Mouse (Mus musculus): Measurements from ENCODE around the gene Paqr3. TPM values are rescaled to one million over a fixed set of nuclear protein-coding genes. Genes with fewer than 3 reads are reported as not detected.

The Paqr3 gene
- 1 to 10 TPM; 1.5 to 1.7 TPM for polyA plus RNA-seq (2017; shearing (Covaris generic))

GRCm38 (mm10) chr5:97111207-97111910 lies at the start of gene Paqr3:
Gene Paqr3, minus strand, starts transcription at chr5:97111596.
- ATAC-seq, result peak; percentile 89

- no peak for ATAC-seq
These were observed 43.3 kb upstream of the Paqr3 start for GRCm38 (mm10) chr5:97154688-97155087.

- no peak for ATAC-seq
These were observed 23.9 kb upstream of the Paqr3 start for GRCm38 (mm10) chr5:97135331-97135730.

GRCm38 (mm10) chr5:97129589-97129988 lies 18.2 kb upstream of the Paqr3 start:
- no peak for ATAC-seq

GRCm38 (mm10) chr5:97128242-97129226 lies 17.1 kb upstream of the Paqr3 start:
- ATAC-seq, result peak; percentile 53

GRCm38 (mm10) chr5:97127284-97127683 lies 15.9 kb upstream of the Paqr3 start:
- ATAC-seq, result no peak

GRCm38 (mm10) chr5:97126005-97126404 lies 14.6 kb upstream of the Paqr3 start:
- no peak for ATAC-seq

GRCm38 (mm10) chr5:97125459-97125970 lies 14.1 kb upstream of the Paqr3 start:
- no peak for ATAC-seq

GRCm38 (mm10) chr5:97124977-97125376 lies 13.6 kb upstream of the Paqr3 start:
- ATAC-seq, result no peak

GRCm38 (mm10) chr5:97110697-97111096 lies 699 bp downstream of the Paqr3 start:
- ATAC-seq, result no peak

GRCm38 (mm10) chr5:97110133-97110532 lies 1.3 kb downstream of the Paqr3 start:
- ATAC-seq, result no peak

GRCm38 (mm10) chr5:97108333-97108732 lies 3.1 kb downstream of the Paqr3 start:
- no peak for ATAC-seq

GRCm38 (mm10) chr5:97099954-97100353 lies 11.4 kb downstream of the Paqr3 start:
- ATAC-seq, result no peak

GRCm38 (mm10) chr5:97097631-97098041 lies 13.8 kb downstream of the Paqr3 start:
- no peak for ATAC-seq

- ATAC-seq, result peak; percentile 68
These were observed 16.1 kb downstream of the Paqr3 start for GRCm38 (mm10) chr5:97095335-97095734.

GRCm38 (mm10) chr5:97092970-97093369 lies 18.4 kb downstream of the Paqr3 start:
- ATAC-seq, result no peak

GRCm38 (mm10) chr5:97090034-97090784 lies 21.2 kb downstream of the Paqr3 start:
- ATAC-seq, result peak; percentile 94

GRCm38 (mm10) chr5:97089426-97089825 lies 22.0 kb downstream of the Paqr3 start:
- no peak for ATAC-seq

- ATAC-seq, result no peak
These were observed 23.2 kb downstream of the Paqr3 start for GRCm38 (mm10) chr5:97088231-97088630.

- ATAC-seq, result no peak
These were observed 23.6 kb downstream of the Paqr3 start for GRCm38 (mm10) chr5:97087746-97088145.

GRCm38 (mm10) chr5:97087030-97087630 lies 24.3 kb downstream of the Paqr3 start:
- no peak for ATAC-seq

- ATAC-seq, result no peak
These were observed 26.3 kb downstream of the Paqr3 start for GRCm38 (mm10) chr5:97085071-97085470.

All from CD4-positive, CD25-positive, alpha-beta regulatory T cell, adult 4 months (primary cell).